Mouse (Mus musculus) gastrocnemius, postnatal 4 days (tissue): ENCODE data around the gene Fto. TPM values are rescaled to one million over a fixed set of nuclear protein-coding genes. Genes with fewer than 3 reads are reported as not detected.

Experiments
- DNase-seq, 2 experiments: peaks; one replicate each; pipeline ENCODE4 v3.0.0; 2021 to 2022; ENCODE audit warnings: low spot score in 2 of 2, mixed read lengths in 2 of 2
- total RNA-seq, 2 experiments: library from RNA; stranded (reverse); gene quantifications; 2 replicates each; pipeline ENCODE4 v1.2.3; 2021

Fto gene
- total RNA-seq, 2 experiments from 2014 or later = 153 to 154 TPM

DNA sequence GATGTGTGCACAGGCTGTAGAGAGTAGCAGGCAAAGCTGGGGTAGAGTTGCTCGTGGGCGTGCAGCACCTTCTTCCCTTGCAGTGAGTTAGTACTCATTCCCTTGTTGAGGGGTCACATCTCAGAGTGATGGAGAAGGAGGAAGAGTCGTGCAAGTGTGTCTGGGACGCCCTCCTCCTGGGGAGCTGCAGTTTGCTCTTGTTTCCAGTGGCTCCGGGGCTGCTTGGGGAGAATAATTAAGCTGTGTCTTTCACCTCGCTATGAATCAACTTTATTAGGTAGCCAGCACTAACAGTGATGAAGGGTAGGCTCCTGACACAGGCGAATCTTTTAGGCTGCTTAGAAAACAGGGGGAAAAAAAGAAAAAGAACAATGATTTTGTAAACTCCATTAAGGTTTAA, 203.1 kb downstream of the Fto start:
- no peak for DNase-seq

DNA sequence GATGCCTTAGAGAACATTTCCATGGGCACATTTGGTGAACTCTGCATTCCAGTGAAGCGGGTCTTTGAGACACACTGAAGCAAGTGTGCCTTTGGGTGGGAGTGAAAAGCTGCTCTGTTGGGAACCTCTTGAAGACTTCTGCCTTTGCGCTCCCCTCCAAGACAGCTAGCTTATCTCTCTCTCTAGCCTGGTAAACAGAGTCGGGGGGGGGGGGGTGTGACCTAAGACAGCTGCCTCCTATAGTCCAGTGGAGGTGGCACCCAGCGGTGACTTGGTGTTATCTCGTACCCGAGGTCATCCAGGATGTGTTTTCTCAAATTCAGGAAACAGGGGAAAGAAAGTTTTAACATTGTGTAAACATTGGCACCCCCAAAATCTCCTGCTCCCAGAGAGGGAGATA, 204.8 kb downstream of the Fto start:
- DNase-seq = no peak

DNA sequence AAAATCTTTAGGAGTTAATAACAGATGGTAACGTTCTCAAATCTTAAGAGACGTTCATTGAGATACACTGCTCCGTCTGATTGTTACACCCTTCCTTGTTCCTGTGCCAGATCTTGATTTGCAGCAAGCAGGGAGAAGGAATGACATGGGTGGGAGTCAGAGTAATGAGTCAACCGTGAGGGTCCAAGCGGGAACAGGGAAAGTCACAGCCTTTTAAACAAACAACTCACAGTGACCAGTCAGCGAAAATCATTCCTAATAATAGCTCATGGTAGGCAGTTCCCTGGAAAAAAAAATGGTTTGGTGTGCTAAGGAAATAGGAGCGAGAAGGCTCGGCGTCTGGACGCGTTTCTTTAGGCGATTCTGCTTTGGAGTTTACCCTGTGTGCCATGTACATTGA, 208.9 kb downstream of the Fto start:
- no peak for DNase-seq

DNA sequence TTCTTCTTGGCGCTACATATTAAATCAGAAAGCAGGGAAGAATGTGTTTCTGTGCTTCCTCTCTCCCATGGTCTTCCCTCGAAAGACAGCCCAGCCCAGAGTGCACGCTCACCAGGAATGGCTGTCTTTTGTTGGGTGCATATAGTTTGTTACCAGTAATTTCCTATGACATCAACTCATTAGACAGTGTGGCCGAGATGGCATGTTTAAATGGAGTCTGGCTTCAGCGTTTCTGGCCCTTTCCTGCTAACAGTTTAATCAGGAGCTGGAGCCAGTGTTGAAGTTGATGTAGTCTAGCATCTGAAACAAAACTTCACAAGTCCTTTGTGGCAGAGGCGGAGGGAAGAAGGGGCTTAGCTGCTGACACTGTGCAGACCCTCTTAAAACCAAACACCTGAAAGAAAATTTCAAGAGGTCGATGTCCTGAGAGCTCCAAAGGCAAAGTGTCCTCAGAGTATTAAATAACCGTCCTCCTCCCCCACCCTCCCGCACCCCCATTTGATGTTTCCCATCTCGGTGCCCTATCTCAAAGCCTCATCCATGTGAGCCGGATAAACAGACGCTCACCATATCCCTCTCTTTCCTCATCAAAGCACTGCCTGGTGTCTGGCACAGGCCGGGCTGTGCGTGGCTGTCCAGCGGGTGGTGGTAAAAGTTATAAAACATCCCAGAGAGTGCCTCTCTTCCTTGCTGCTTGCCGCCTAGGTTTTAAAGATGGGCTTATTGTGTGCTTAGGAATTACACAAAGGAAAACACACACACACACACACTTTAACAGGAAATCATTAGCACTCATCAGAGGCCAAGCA, 210.9 kb downstream of the Fto start:
- no peak for DNase-seq

DNA sequence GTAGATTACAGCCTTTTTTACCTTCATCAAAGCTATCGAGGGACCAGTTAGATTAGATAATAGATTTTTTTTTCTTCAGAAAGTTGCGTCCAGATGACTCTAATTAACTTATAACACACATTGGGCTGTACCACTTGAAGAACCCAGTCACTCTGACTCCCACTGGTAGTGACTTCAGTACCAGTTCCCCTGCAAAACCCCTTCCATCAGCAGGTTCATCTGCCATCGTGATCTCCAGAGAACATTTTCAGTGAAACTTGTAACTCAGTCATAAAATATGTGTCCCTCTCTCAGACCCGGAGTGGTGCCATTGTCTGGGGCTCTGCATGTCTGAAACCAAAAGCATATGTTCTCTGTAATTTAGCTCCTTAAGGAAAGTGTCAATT, 211.5 kb downstream of the Fto start:
- no peak for DNase-seq

DNA sequence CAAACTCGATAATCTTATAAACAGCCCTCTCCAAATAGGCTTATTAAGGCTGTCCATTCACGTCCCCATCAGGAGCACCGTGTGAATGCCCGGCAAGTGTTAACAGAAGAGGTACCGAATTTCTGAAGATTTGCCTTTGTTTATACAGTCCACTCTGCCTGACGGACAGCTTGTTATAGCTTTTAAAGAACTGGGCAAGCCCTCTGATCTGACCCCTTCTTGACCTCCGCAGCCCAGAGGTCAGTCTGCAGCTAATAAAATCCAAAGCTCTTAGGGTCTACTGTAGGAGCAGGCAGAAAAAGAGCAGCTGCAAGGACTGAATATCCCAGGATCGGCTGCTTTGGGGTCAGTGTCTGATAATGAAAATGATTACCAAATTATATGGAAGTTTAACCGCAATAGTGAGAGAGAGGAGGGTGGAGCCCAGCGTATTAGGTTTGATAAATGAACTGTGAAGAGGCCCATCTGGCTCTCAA, 212.1 kb downstream of the Fto start:
- DNase-seq = no peak

DNA sequence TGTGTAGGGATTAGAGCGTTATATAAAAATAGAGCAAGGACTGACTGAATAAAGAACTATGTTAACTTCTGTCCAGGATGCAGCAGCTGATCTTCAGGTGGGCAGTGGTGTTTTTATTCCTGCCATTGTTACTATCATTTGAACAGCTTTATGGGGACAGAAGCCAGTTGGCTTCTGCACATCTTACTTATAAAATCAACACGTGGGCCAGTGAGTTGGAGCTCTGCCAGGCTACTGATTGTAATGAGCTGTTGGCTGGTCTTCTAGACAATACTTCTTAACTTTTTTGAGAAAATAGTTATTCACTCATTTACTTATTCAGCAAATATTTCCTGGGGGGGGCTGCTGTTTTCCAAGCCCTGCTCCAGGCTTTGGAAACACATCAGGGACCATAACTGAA, 215.6 kb downstream of the Fto start:
- no peak for DNase-seq

DNA sequence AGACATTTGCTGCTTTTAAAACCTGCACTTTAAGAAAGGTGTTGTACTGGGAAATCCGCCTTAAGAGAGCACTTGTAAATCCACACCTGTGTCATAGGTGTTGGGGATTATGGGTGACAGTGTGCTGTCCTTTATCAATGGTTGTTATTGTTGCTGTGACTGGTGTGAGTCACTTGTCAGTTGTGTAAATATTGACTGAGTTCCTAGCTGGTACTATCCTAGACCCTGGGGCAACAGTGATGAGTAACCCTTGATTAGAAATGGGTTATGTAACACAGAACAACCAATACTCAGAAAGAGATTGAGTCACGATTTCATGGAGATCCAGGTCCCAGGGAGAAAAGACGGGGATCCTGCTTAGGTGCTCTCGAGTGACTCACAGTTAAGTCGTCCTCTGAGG, 216.4 kb downstream of the Fto start:
- no peak for DNase-seq

DNA sequence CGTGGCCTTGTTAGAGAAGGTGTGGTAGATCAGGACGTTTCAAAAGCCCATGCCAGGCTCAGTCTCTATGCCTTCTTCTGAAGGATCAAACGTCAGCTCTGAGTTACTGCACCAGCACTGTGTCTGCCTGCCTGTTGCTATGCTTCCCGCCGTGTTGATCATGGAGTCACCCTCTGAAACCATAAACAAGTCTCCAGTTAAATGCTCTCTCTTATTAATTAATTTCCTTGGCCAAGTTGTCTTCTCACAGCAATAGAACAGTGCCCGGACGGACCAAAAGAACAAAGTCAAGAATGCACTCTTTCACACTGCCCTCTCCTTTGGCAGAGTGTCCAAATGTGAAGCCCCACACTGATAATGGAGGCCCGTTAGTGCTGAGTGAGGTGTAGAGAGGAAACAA, 217.3 kb downstream of the Fto start:
- no peak for DNase-seq

DNA sequence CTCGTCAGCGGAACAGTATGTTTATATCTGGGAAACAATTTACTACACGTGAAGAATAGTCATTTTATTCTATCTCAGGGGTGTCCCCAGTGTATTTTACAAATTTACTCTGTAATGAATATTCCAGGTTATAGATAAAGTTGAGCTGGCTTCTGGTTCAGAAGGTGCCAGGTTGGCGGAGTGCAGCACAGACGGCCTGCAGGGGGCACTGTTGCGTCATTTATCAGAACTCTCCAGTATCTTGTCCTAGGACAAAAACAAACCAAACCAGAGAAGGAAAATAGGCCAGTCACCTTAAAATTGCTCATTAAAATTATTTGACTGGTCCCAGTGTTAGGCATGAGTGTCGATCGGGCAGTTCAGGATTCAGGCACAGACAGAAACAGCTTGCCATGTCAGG, 218.6 kb downstream of the Fto start:
- peak; percentile 70 to 82 for DNase-seq

DNA sequence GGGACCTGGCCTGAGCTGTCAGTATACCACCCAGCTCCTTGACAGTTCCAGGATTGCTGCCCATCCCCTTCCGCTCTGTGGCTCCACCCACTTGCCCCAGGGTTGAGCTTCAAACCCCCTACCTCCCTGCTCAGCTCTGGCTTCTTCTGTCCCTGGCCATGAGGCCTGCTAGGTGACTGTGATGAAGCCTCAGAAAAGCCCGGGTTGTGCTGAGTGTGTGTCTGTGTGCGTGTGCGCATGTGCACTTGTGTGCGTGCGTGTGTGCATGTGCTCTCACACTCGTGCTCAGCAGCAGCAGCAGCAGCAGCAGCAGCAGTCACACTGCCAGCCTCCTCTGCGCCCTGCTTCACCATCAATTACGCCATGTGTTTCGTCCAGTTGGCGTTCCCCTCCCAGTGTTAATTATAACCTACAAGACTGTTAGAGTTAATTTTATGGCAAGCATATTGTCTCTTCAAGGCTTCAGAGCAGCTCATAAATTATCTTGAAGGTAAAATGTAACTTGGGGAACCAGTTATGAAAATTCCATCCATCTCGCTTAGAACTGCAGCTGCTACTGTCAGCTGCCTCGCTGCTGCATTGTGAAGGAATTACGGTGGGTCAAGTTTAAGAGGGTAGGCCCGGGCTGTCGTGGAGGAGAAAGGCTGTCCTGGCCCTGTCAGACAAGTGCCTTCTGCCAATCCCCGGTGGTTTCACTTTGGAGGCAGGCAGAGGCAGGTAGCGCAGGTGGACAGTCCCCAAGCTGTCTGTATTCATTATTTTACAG, 219.5 kb downstream of the Fto start:
- DNase-seq = no peak

DNA sequence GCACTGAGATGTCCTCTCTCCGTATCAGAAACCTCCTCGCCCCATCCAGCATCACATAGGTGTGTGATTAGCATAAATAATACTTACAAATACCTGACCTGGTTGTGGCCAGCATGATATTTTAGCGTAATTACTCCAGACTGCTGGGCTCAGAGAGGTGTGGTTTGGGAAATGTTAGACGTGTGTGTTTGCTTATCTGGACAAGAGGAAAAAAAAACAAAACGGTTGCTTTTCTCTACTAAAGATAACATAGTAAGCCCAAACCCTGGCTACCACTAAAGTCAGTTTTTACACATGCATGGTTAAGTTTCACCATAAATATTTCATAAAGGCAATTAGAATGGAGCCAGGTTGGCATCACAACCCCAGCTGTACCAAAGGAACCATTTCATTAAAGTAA, 221.4 kb downstream of the Fto start:
- DNase-seq = no peak

DNA sequence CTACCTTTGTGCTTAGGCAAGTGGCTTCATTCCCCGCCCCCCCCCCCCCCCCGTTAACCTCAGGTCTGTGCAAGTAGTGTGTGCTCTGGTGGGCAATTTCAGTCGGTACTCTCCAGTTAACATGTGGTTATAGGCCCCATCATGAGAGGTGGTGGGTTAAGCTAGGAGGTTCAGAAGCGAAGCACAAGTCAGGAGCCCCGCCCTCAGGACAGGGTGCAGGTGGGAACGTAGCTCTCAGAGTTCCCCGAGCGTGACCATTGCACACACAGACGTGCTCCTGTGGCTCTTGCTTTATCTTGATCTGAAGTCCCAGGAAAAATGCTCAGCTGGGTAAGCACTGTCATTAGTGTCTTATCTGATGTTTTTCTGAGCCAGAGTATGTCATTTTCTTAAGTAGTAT, 224.8 kb downstream of the Fto start:
- no peak for DNase-seq

DNA sequence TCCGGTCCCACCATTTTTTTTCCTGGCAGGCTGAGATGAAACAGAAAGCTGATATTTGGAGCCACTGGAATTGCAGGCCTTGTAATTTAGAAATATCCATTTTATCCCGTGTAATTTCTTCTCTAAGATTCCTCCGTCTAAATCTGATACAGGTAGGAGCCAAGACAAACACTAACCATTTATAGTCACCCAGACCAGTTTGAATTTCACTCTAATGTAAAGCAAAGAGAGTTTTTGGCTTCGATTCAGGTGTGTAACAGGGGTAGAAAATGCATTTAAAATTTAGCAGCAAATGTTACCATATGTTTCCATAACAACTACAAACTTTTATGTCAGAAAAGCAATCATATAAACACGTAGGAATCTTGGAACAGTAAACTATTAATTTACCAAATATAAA, 225.6 kb downstream of the Fto start:
- no peak for DNase-seq

DNA sequence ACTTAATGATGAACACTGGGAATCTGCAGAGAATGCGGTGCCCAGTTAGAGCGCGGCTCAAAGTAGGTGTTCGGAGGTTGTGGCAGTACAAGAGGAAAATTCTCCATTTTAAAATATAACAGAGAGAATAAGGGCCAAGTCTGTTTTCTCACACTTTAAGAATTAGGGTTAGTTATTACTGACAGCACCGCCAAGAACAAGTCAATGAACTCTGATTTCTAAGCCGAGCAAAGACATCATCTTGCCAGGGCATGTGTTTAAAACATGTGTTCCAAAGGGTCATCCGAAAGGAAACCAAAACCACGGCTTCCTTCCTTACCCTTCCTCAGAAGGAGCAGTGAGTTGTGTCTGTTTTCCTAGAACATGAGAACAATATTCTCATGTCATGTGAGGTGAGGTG, 226.3 kb downstream of the Fto start:
- DNase-seq = no peak

DNA sequence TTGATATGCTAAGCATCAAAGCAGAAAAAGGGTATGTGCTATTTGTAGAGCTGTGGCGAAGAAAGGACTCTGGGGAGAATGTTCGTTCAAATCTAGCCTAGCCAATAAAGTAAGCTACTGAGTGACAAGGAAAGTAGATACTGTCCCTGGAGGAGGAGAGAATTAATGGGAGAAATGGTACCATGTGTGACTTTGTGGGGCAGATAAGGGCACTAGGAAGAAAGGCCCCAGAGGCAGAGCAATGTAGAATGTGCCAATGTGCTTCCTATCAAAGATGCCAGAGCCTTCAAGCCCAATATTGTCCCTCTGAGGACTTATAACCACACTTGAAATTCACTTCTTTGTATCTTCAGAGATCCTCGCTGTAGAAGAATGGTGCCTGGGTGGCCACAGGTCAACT, 227.9 kb downstream of the Fto start:
- DNase-seq = no peak

DNA sequence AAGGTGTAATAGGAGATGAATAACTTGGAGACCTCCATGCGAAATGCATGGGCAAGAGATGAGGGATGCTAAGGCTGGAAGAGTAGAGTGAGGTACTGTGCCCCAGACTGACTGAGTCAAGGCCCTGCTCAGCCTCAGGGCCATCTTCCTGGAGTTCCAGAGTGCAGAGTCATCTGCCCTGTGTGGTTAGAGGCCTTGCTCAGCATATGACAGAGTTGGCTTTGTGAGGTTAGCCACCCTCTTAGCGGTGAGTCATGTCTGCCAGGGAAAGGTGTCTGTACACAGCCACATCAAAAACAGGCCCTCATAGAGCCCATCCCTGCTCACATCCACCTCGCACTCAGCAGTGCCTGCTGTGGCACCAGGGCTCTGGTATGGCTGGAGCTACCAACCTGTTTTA, 232.2 kb downstream of the Fto start:
- DNase-seq = no peak

DNA sequence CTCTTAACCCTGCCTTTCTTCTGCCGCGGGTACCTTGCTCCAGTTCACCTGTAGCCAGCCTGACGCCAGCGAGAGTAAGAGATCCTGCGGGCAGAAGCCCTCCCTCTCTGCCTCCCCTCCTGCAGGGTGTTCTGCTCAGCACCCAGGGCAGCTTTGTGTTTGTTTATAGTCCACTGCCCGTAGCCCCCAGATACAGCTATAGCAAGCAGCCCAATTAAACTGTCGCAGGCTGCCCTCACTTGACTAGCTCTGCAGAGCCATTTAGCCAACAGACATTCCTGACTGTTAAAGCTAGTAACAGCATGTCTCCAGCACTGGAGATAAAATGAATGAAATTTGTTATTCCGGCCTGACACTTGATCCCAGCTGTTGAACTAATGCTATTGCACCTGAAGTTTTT, 233.3 kb downstream of the Fto start:
- no peak for DNase-seq

DNA sequence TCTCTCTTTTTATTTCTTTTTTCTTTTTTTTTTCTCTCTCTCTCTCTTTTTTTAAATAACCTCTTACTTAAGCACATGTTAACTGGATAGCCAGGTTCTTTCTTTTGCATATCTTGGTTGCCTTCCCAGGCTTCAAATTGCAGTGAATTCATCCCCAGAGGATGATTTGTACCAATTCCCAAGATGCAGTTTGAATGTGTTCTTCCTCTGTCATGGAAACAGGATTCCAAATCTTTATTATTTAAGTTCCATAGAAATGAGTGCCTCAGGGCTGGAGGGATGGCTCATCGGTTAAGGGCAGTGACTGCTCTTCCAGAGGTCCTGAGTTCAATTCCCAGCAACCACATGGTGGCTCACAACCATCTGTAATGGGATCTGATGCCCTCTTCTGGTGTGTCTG, 236.8 kb downstream of the Fto start:
- DNase-seq = no peak

DNA sequence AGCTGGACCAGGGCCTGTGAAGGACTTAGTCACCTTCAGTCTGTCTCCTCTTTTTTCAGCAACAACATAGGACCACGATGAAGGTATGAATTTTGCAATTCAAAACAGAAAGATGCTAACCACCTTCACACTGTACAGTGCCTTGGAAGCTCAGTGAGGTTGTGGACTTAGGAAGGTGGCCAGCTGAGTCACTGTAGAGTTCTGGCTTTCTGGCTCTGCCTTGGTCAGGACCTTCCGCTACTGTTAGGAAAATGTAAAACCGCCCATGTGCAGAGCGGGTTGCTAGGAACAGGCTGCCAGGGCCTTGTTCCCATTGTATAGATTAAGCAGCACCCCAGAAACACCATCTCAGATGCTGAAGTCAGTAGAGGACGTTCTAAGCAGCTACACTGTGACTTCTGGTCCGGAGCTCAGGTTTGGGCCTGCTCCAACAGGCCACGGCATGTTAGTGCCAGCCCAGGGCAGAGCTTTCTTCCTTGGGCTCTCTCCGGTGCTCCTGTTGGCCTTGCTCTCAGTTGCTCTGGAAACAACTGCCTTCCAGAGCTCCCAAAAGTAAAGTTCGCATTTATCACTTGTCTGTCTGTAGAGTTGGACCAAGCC, 237.9 kb downstream of the Fto start:
- DNase-seq = no peak

DNA sequence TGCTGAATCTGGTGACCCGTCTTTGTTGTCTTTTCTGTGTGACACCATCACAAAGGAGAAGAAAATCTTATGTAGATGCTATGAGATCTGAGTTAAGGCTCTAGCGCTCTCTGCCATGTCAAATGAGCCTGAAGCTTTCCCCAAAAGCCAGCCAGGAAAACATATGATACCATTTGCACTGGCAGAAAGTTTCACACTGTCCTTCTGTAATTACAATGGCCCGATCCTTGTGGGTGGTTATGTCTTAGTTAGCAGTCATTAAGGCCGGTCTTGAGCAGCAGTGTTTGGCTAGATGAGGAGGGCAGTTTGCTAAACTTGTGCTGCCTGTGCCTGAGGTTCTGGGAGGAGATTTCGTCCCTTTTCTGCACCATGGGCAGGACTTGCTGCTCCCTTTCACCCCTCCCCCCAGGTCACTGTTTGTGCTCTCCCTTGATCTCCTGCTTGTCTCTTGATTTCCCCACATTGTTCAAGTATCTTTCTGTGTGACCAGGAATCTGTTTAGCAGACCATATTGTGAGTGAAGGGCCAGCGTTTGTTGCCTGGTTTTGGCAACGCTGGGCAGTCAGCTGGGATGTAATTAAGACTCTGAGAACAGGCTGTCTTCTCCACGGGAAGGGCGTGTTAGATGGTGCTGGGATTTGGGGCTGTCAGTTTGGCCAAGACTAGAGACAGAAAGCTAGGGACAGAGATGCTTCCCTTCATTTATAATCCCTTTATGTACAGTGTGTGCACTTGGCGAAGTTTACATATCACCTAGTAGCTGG, 238.6 kb downstream of the Fto start:
- no peak for DNase-seq

DNA sequence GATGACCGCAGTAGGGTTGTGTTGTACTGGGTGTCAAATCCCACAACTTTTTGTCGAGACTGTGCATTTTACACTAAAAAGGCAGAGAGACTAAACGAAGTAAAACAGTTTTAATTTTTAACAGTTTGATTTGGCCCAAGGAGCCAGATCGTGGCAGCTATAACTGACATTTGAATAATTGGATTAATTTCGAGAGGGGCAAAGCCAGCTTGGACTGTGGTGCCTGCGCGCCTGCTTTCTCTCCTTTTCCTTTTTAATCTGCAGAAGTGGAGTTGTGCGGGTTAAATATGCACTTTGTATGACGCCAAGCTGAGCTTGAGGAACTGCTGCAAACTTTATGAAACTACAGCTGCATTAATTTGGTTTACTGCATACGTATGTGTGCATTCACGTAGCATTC, 239.3 kb downstream of the Fto start:
- no peak for DNase-seq
